Comparison of ENCODE assay signal across 10 mouse cellular contexts in the genomic region with DNA sequence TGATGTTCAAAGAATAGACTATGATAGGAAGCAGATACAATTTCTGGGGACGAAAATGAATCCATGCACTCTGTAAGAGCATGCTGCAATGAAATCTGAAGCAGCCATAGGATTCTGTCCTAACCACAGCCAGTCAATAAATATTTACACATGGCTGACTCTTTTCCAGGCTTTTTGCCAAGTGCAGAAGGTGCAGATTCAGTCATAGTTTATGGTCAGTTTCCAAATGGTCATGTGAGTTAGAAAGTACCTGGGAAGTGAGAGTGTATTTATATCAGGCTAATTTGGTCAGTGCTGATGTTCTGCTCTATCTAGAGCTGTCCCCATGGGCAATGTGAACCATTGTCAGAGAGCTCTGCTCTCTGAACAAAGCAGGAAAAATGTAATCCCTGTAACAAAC.
DNase-seq lines count a peak whose midpoint lies in the region; ATAC-seq lines count a peak whose summit lies in the region.
"Had no signal": no experiment of that assay in that cellular context is flagged by ENCODE, and none has a peak within 500 bp of the region (broad histone marks: within the 10 kb centered on the region; RNA-seq: fewer than 3 reads in every experiment).

No protein-coding gene starts in this region.

- H3K4me1 ChIP-seq in heart, embryonic 12.5 days (replicated peaks) = no peaks in the 10 kb centered on the region
- no peaks in the 10 kb centered on the region for H3K4me1 ChIP-seq in stomach, embryonic 15.5 days
- no peaks in the 10 kb centered on the region for H3K4me1 ChIP-seq in heart, embryonic 11.5 days (ENCODE audit: control insufficient read depth, insufficient read depth, low read length)
- H3K4me1 ChIP-seq: heart, embryonic 10.5 days; neural tube, embryonic 15.5 days had no signal

- ATAC-seq in heart, embryonic 12.5 days (ENCODE audit: insufficient number of reproducible peaks, low FRiP score) = no peak
- ATAC-seq in stomach, embryonic 15.5 days (ENCODE audit: insufficient read depth, low FRiP score, low read depth) = peak; percentile 35; the same call in 1 of the 2 replicates
- no peak for ATAC-seq in heart, embryonic 11.5 days (replicated peaks; ENCODE audit: insufficient number of reproducible peaks, low FRiP score, low TSS enrichment)

- no peaks in the 10 kb centered on the region for H3K9me3 ChIP-seq in heart, embryonic 12.5 days (replicated peaks)
- no peaks in the 10 kb centered on the region for H3K9me3 ChIP-seq in stomach, embryonic 15.5 days
- H3K9me3 ChIP-seq in heart, embryonic 11.5 days (replicated peaks; ENCODE audit: control insufficient read depth, low read length) = no peaks in the 10 kb centered on the region
- H3K9me3 ChIP-seq: heart, embryonic 10.5 days; neural tube, embryonic 15.5 days had no signal

- WGBS in heart, embryonic 12.5 days = 56% methylated on average over 1 of the region's 1 CpGs
- 23% methylated on average over 1 of the region's 1 CpGs for WGBS in stomach, embryonic 15.5 days
- 47% methylated on average over 1 of the region's 1 CpGs for WGBS in heart, embryonic 11.5 days (ENCODE audit: insufficient replicate concordance)

- H3K4me3 ChIP-seq in heart, embryonic 12.5 days = no peak overlapping the region
- H3K4me3 ChIP-seq in stomach, embryonic 15.5 days (replicated peaks) = no peak overlapping the region
- H3K4me3 ChIP-seq in heart, embryonic 11.5 days (ENCODE audit: low read depth, low read length) = no peak overlapping the region
- H3K4me3 ChIP-seq: heart, embryonic 10.5 days; neural tube, embryonic 15.5 days had no signal

- H3K9ac ChIP-seq in heart, embryonic 12.5 days = no peak overlapping the region
- no peak overlapping the region for H3K9ac ChIP-seq in stomach, embryonic 15.5 days
- H3K9ac ChIP-seq in heart, embryonic 11.5 days (ENCODE audit: low read depth, low read length) = no peak overlapping the region
- H3K9ac ChIP-seq: neural tube, embryonic 15.5 days had no signal

- no peaks in the 10 kb centered on the region for H3K27me3 ChIP-seq in heart, embryonic 12.5 days (replicated peaks)
- H3K27me3 ChIP-seq in stomach, embryonic 15.5 days (replicated peaks) = no peaks in the 10 kb centered on the region
- no peaks in the 10 kb centered on the region for H3K27me3 ChIP-seq in heart, embryonic 11.5 days (ENCODE audit: control insufficient read depth, insufficient read depth, low read length)
- H3K27me3 ChIP-seq: neural tube, embryonic 15.5 days had no signal

- DNase-seq in heart, postnatal 10 days = peak; percentile 8 to 34
- peak; percentile 1 to 15 for DNase-seq in urinary bladder, adult 18-20 months (ENCODE audit: low spot score in 2 of 2)
- DNase-seq in urinary bladder, postnatal 25 days (ENCODE audit: low spot score) = no peak
- DNase-seq in kidney, adult 9 months = peak; percentile 54
- no peak for DNase-seq in left cerebral cortex, postnatal 14 days (ENCODE audit: low spot score in 2 of 2)

- H3K4me2 ChIP-seq in heart, embryonic 12.5 days = no peak overlapping the region
- no peak overlapping the region for H3K4me2 ChIP-seq in stomach, embryonic 15.5 days
- H3K4me2 ChIP-seq in heart, embryonic 11.5 days = no peak overlapping the region
- H3K4me2 ChIP-seq: neural tube, embryonic 15.5 days had no signal

- no peaks in the 10 kb centered on the region for H3K36me3 ChIP-seq in heart, embryonic 12.5 days
- no peaks in the 10 kb centered on the region for H3K36me3 ChIP-seq in stomach, embryonic 15.5 days
- no peaks in the 10 kb centered on the region for H3K36me3 ChIP-seq in heart, embryonic 11.5 days (ENCODE audit: control insufficient read depth, insufficient read depth, low read length)
- H3K36me3 ChIP-seq: heart, embryonic 10.5 days; neural tube, embryonic 15.5 days had no signal

- no peak overlapping the region for H3K27ac ChIP-seq in heart, embryonic 12.5 days (ENCODE audit: poor library complexity, severe bottlenecking)
- no peak overlapping the region for H3K27ac ChIP-seq in stomach, embryonic 15.5 days
- H3K27ac ChIP-seq in heart, embryonic 11.5 days (ENCODE audit: low read depth, low read length) = no peak overlapping the region
- H3K27ac ChIP-seq: heart, embryonic 10.5 days; neural tube, embryonic 15.5 days had no signal

- intact Hi-C loops in heart, postnatal 10 days (cut with DNase I) = no loop called here
- intact Hi-C loops in left cerebral cortex, postnatal 14 days (cut with DNase I) = no loop called here

Comparison
In these comparisons a context has a peak if more than half of its experiments do, and no peak if none do; other contexts are left out.
1. DNase-seq: peak in heart, postnatal 10 days (2 of 2), urinary bladder, adult 18-20 months (2 of 2) and kidney, adult 9 months (single experiment); none in urinary bladder, postnatal 25 days (single experiment) and left cerebral cortex, postnatal 14 days (0 of 2).